Mouse (Mus musculus) thymus, adult 2 months (tissue): ENCODE data around the gene Rab3gap2. TPM values are rescaled to one million over a fixed set of nuclear protein-coding genes. Genes with fewer than 3 reads are reported as not detected.
A peak's percentile ranks its signal among the peaks of the same experiment; 100 is the strongest.

Experiments
- DNase-seq: peaks from one replicate; pipeline ENCODE4 v3.0.0; 2021
- H3K27ac ChIP-seq: fragments of 200-500 bp; 2 replicates; pipeline ENCODE4 v1.5.1; 2012; ENCODE audit warnings: low read length, control low read depth; ENCODE audit not compliant: control insufficient read depth, insufficient read depth
- H3K27me3 ChIP-seq: fragments of 200-500 bp; 2 replicates; pipeline ENCODE4 v1.6.1; 2012; ENCODE audit warnings: mild to moderate bottlenecking, low read length, moderate library complexity, mixed read lengths; ENCODE audit not compliant: control insufficient read depth, insufficient read depth
- H3K36me3 ChIP-seq: fragments of 200-500 bp; 2 replicates; pipeline ENCODE4 v1.6.1; 2012; ENCODE audit warnings: mild to moderate bottlenecking, low read length, moderate library complexity; ENCODE audit not compliant: control insufficient read depth, insufficient read depth
- H3K4me1 ChIP-seq: fragments of 200-500 bp; replicated peaks from 2 replicates; pipeline ENCODE4 v1.6.1; 2012; ENCODE audit warnings: low read length; ENCODE audit not compliant: control insufficient read depth, insufficient read depth
- H3K4me3 ChIP-seq: fragments of 200-500 bp; 2 replicates; pipeline ENCODE4 v1.5.1; 2012; ENCODE audit warnings: mild to moderate bottlenecking, low read length, control low read depth, moderate library complexity; ENCODE audit not compliant: control insufficient read depth, insufficient read depth
- CTCF ChIP-seq: fragments of 200-500 bp; IDR thresholded peaks from 2 replicates; pipeline ENCODE4 v1.5.1; 2012; ENCODE audit warnings: mild to moderate bottlenecking, control low read depth, low read length, moderate library complexity, borderline replicate concordance; ENCODE audit not compliant: control insufficient read depth, poor library complexity, insufficient read depth; ENCODE audit errors: extremely low read depth
- POLR2A ChIP-seq: fragments of 200-500 bp; IDR thresholded peaks from 2 replicates; pipeline ENCODE4 v1.6.1; 2012; ENCODE audit warnings: mild to moderate bottlenecking, low read length, control low read depth, moderate library complexity; ENCODE audit not compliant: control insufficient read depth, poor library complexity, insufficient read depth; ENCODE audit errors: extremely low read depth
- WGBS: fragments of 180-500 bp; shearing (Covaris S2); methylation state at CpG from one replicate; pipeline ENCODE4 v1.1.7; 2018; 5-methylcytosine and 5-hydroxymethylcytosine counted together
- polyA plus RNA-seq: library from polyadenylated mRNA; depleted of rRNA; stranded (reverse); fragments of >200 nt; gene quantifications from 2 replicates; pipeline ENCODE4 v1.2.3, GENCODE M21; 2012

The Rab3gap2 gene
- polyA plus RNA-seq, 1 experiment, result 27.5 TPM

DNA sequence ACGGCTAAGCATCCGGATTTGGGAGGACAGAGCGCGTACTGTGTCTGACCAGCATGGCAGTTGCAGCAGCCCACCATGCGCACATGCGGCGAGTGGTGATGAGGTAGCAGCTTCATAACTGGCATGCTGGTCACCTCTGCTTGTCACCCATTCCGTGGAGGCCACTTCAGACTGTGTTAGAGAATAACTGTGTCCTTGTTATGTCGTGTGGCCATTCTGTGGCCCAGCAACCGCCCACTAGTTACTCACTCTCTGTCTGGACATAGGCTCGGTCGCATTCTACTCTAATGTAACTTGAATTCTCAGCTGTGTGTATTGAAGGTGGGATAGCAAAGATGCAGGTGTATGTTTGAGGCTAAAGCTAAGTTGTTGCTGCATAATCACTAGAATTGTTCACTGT, 51.4 kb downstream of the Rab3gap2 start:
- no peak for TF ChIP-seq CTCF
- TF ChIP-seq POLR2A, result no peak
- H3K27ac ChIP-seq, result no peak overlapping the region
- 98% methylated on average over 12 of the region's 12 CpGs for WGBS
- no peaks in the 10 kb centered on the region for H3K4me1 ChIP-seq
- H3K27me3 ChIP-seq, result no peaks in the 10 kb centered on the region
- no peak overlapping the region for H3K4me3 ChIP-seq
- no peak for DNase-seq
- peaks cover 39% of the 10 kb centered on the region for H3K36me3 ChIP-seq

DNA sequence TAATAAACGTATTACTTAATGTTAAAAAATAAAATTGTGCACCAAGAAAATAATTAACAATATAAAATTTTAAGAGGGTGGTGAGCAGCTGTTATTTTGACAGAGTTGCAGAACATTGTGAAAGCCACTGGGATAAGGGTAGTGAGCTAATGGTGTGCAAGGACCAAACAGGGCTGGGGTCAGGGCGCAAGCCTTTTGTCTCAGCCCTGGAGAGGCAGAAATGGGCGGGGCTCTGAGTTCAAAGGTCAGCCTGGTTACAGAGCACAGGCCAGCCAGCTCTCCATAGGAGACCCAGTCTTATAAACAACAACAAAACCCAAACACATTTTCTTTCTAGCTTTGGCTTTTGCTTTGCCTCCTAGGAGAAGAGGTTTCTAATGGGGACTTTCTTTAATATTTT, 52.8 kb downstream of the Rab3gap2 start:
- over 99% methylated on average over 3 of the region's 3 CpGs for WGBS
- Histone ChIP-seq H3K36me3 (peaks cover 41% of the 10 kb centered on the region), H3K27ac (no peak overlapping the region)

DNA sequence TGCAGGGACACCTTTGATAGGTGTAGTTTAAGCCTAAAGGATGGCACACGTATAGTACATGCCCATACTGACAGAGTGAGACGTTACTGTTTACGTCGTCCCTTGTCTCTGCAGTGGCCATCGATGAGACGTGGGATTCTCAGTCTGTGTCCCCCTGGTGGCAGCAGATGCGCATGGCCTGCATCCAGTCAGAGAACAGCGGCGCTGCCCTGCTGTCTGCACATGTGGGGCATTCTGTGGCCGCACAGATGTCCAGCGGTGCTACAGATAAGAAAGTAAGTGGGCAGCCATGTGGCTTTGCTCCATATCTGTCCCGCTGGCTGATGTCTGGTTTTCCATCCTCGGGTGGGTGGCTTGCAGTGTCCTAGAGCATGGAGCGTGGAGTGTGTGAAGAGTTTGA, 58.6 kb downstream of the Rab3gap2 start:
- WGBS, result 95% methylated on average over 14 of the region's 14 CpGs
- no peaks in the 10 kb centered on the region for H3K4me1 ChIP-seq
- H3K4me3 ChIP-seq, result no peak overlapping the region
- H3K27ac ChIP-seq, result no peak overlapping the region
- TF ChIP-seq CTCF, result 0 out of 2 replicates have a peak, but pooled peaks have one; percentile 34
- TF ChIP-seq POLR2A, result no peak
- no peaks in the 10 kb centered on the region for H3K27me3 ChIP-seq
- peaks cover 38% of the 10 kb centered on the region for H3K36me3 ChIP-seq
- no peak for DNase-seq

More for the DNA sequence above, 52.8 kb downstream of the Rab3gap2 start:
- Histone ChIP-seq H3K4me3 (no peak overlapping the region), H3K27me3 (no peaks in the 10 kb centered on the region), H3K4me1 (no peaks in the 10 kb centered on the region)
- no peak for DNase-seq
- no peak for TF ChIP-seq CTCF
- no peak for TF ChIP-seq POLR2A

DNA sequence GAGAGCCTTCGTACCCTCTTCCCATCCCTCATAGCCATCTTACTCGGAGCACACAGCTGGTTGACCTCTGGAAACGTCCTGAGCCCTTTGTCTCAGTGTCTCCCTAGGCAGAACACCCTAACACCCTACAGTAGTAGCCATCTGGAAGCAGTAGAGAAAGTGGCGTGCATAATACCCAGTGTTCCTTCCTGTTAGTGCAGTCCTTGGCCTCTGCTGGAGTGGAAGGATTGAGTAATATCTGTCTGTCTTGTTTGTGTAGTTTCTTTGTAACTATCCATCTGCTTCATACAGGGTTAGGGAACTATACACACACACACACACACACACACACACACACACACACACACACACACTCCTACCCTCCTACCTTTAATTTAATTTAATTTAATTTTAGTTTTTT, 64.8 kb downstream of the Rab3gap2 start:
- H3K27ac ChIP-seq, result no peak overlapping the region

GRCm38 (mm10) chr1:185270403-185271097, 66.6 kb downstream of the Rab3gap2 start:
- H3K4me3 ChIP-seq, result no peak overlapping the region
- H3K27me3 ChIP-seq, result no peaks in the 10 kb centered on the region
- no peak overlapping the region for H3K27ac ChIP-seq
- no peaks in the 10 kb centered on the region for H3K4me1 ChIP-seq
- no peak for TF ChIP-seq POLR2A
- no peak for TF ChIP-seq CTCF
- peaks cover 25% of the 10 kb centered on the region for H3K36me3 ChIP-seq
- WGBS, result 96% methylated on average over 8 of the region's 8 CpGs
- DNase-seq, result no peak

More for the DNA sequence above, 64.8 kb downstream of the Rab3gap2 start:
- DNase-seq, result no peak
- no peaks in the 10 kb centered on the region for H3K4me1 ChIP-seq
- TF ChIP-seq POLR2A (no peak), CTCF (no peak)
- 87% methylated on average over 4 of the region's 4 CpGs for WGBS
- H3K36me3 ChIP-seq, result peaks cover 29% of the 10 kb centered on the region
- no peak overlapping the region for H3K4me3 ChIP-seq
- H3K27me3 ChIP-seq, result no peaks in the 10 kb centered on the region

GRCm38 (mm10) chr1:185271373-185271772, 67.5 kb downstream of the Rab3gap2 start:
- H3K4me1 ChIP-seq, result no peaks in the 10 kb centered on the region
- peaks cover 30% of the 10 kb centered on the region for H3K36me3 ChIP-seq
- TF ChIP-seq CTCF (no peak), POLR2A (no peak)
- H3K4me3 ChIP-seq, result no peak overlapping the region
- H3K27ac ChIP-seq, result no peak overlapping the region
- DNase-seq, result no peak
- 97% methylated on average over 9 of the region's 9 CpGs for WGBS
- no peaks in the 10 kb centered on the region for H3K27me3 ChIP-seq

GRCm38 (mm10) chr1:185274819-185275545, 71.1 kb downstream of the Rab3gap2 start:
- 97% methylated on average over 5 of the region's 5 CpGs for WGBS
- no peak overlapping the region for H3K4me3 ChIP-seq
- H3K36me3 ChIP-seq, result peaks cover 32% of the 10 kb centered on the region
- no peaks in the 10 kb centered on the region for H3K4me1 ChIP-seq
- TF ChIP-seq CTCF, result no peak
- TF ChIP-seq POLR2A, result no peak
- no peak overlapping the region for H3K27ac ChIP-seq
- no peak for DNase-seq
- H3K27me3 ChIP-seq, result no peaks in the 10 kb centered on the region
